Mouse (Mus musculus): ENCODE measurements around the gene Il22ra1. TPM values are rescaled to one million over a fixed set of nuclear protein-coding genes. Genes with fewer than 3 reads are reported as not detected.

Il22ra1 gene
- polyA plus RNA-seq, 1 experiment from 2014 or later, result not detected

GRCm38 (mm10) chr4:135770611-135771305 lies 42.8 kb downstream of the Il22ra1 start:
- no peak overlapping the region for H3K4me2 ChIP-seq (ENCODE audit: low read length)
- no peaks in the 10 kb centered on the region for H3K27me3 ChIP-seq (ENCODE audit: control insufficient read depth, insufficient read depth, low read depth, low read length)
- H3K36me3 ChIP-seq (ENCODE audit: control insufficient read depth, insufficient read depth, low read length), result no peaks in the 10 kb centered on the region
- H3K4me1 ChIP-seq (ENCODE audit: control insufficient read depth, insufficient read depth, low read length), result no peaks in the 10 kb centered on the region
- WGBS, result 85% methylated on average over 18 of the region's 18 CpGs
- ATAC-seq, result no peak
- H3K4me3 ChIP-seq (ENCODE audit: low read depth, low read length), result no peak overlapping the region
- H3K27ac ChIP-seq (ENCODE audit: low read length), result no peak overlapping the region
- no peak overlapping the region for H3K9ac ChIP-seq (ENCODE audit: low read depth, low read length)
- no peaks in the 10 kb centered on the region for H3K9me3 ChIP-seq (replicated peaks; ENCODE audit: control insufficient read depth, low read length, poor library complexity, severe bottlenecking)

GRCm38 (mm10) chr4:135771592-135771991 lies 43.6 kb downstream of the Il22ra1 start:
- ATAC-seq, result no peak

DNA sequence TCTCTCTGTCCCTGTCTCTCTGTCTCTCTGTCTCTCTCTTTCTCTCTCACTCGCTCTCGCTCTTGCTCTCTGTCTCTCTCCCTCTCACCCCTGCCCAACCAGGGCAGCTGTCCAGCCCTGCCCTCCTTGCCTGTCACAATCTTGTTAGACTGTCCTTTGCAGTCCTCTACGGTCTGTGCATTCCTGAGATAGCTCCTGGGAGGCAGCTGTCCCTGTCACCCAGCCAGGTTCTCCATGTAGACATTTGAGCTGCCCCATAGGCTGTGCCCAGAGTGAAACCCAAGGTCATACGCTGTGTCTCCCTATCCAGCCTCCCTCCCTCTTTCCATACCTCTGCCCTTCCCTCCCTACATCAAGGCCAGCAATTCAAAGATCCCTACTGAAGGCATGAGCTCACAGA lies 44.7 kb downstream of the Il22ra1 start:
- Histone ChIP-seq H3K27ac (ENCODE audit: low read length) (no peak overlapping the region), H3K36me3 (ENCODE audit: control insufficient read depth, insufficient read depth, low read length) (no peaks in the 10 kb centered on the region), H3K9ac (ENCODE audit: low read depth, low read length) (no peak overlapping the region), H3K4me3 (ENCODE audit: low read depth, low read length) (no peak overlapping the region), H3K4me1 (ENCODE audit: control insufficient read depth, insufficient read depth, low read length) (no peaks in the 10 kb centered on the region), H3K4me2 (ENCODE audit: low read length) (no peak overlapping the region), H3K9me3 (replicated peaks; ENCODE audit: control insufficient read depth, low read length, poor library complexity, severe bottlenecking) (no peaks in the 10 kb centered on the region), H3K27me3 (ENCODE audit: control insufficient read depth, insufficient read depth, low read depth, low read length) (no peaks in the 10 kb centered on the region)
- ATAC-seq, result no peak
- 71% methylated on average over 4 of the region's 4 CpGs for WGBS

More at GRCm38 (mm10) chr4:135771592-135771991, 43.6 kb downstream of the Il22ra1 start:
- no peak overlapping the region for H3K9ac ChIP-seq (ENCODE audit: low read depth, low read length)
- no peaks in the 10 kb centered on the region for H3K9me3 ChIP-seq (replicated peaks; ENCODE audit: control insufficient read depth, low read length, poor library complexity, severe bottlenecking)
- no peak overlapping the region for H3K4me2 ChIP-seq (ENCODE audit: low read length)
- no peaks in the 10 kb centered on the region for H3K4me1 ChIP-seq (ENCODE audit: control insufficient read depth, insufficient read depth, low read length)
- H3K27me3 ChIP-seq (ENCODE audit: control insufficient read depth, insufficient read depth, low read depth, low read length), result no peaks in the 10 kb centered on the region
- H3K4me3 ChIP-seq (ENCODE audit: low read depth, low read length), result no peak overlapping the region
- 86% methylated on average over 6 of the region's 6 CpGs for WGBS
- H3K36me3 ChIP-seq (ENCODE audit: control insufficient read depth, insufficient read depth, low read length), result no peaks in the 10 kb centered on the region
- H3K27ac ChIP-seq (ENCODE audit: low read length), result no peak overlapping the region

DNA sequence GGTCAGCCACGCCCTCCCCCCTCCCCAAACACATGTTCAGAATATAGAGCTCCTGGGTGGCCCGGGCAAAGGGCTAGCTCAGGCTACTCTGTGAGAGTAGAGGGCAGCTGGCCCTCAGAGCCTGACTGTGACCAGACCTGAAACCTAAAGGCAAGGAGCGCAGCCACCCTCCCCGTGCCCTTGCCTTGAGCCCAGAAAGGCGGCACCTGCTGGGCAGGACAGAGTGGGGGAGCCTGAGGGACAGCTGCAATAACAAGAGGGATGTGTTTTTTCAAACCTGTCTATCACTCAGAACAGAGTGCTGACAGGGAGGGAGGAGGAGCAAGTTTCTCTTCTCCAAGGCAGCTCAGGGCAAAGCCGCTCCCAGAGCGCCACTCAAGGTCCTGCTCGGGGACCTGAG lies 46.5 kb downstream of the Il22ra1 start:
- no peak for ATAC-seq
- Histone ChIP-seq H3K9me3 (replicated peaks; ENCODE audit: control insufficient read depth, low read length, poor library complexity, severe bottlenecking) (no peaks in the 10 kb centered on the region), H3K36me3 (ENCODE audit: control insufficient read depth, insufficient read depth, low read length) (no peaks in the 10 kb centered on the region), H3K4me1 (ENCODE audit: control insufficient read depth, insufficient read depth, low read length) (no peaks in the 10 kb centered on the region), H3K4me3 (ENCODE audit: low read depth, low read length) (no peak overlapping the region), H3K9ac (ENCODE audit: low read depth, low read length) (no peak overlapping the region), H3K27me3 (ENCODE audit: control insufficient read depth, insufficient read depth, low read depth, low read length) (no peaks in the 10 kb centered on the region), H3K27ac (ENCODE audit: low read length) (no peak overlapping the region), H3K4me2 (ENCODE audit: low read length) (no peak overlapping the region)
- 72% methylated on average over 8 of the region's 8 CpGs for WGBS

- Histone ChIP-seq H3K4me1 (ENCODE audit: control insufficient read depth, insufficient read depth, low read length) (no peaks in the 10 kb centered on the region), H3K9ac (ENCODE audit: low read depth, low read length) (no peak overlapping the region), H3K27me3 (ENCODE audit: control insufficient read depth, insufficient read depth, low read depth, low read length) (no peaks in the 10 kb centered on the region), H3K9me3 (replicated peaks; ENCODE audit: control insufficient read depth, low read length, poor library complexity, severe bottlenecking) (no peaks in the 10 kb centered on the region), H3K36me3 (ENCODE audit: control insufficient read depth, insufficient read depth, low read length) (no peaks in the 10 kb centered on the region), H3K4me2 (ENCODE audit: low read length) (no peak overlapping the region), H3K27ac (ENCODE audit: low read length) (no peak overlapping the region), H3K4me3 (ENCODE audit: low read depth, low read length) (no peak overlapping the region)
- 90% methylated on average over 4 of the region's 4 CpGs for WGBS
- no peak for ATAC-seq
Observed at GRCm38 (mm10) chr4:135776850-135777249, 48.9 kb downstream of the Il22ra1 start.

- no peak for ATAC-seq
- no peaks in the 10 kb centered on the region for H3K27me3 ChIP-seq (ENCODE audit: control insufficient read depth, insufficient read depth, low read depth, low read length)
- H3K27ac ChIP-seq (ENCODE audit: low read length), result no peak overlapping the region
- no peak overlapping the region for H3K4me3 ChIP-seq (ENCODE audit: low read depth, low read length)
- WGBS, result 72% methylated on average over 9 of the region's 9 CpGs
- H3K9ac ChIP-seq (ENCODE audit: low read depth, low read length), result no peak overlapping the region
- H3K4me1 ChIP-seq (ENCODE audit: control insufficient read depth, insufficient read depth, low read length), result no peaks in the 10 kb centered on the region
- H3K9me3 ChIP-seq (replicated peaks; ENCODE audit: control insufficient read depth, low read length, poor library complexity, severe bottlenecking), result no peaks in the 10 kb centered on the region
- H3K36me3 ChIP-seq (ENCODE audit: control insufficient read depth, insufficient read depth, low read length), result no peaks in the 10 kb centered on the region
- H3K4me2 ChIP-seq (ENCODE audit: low read length), result no peak overlapping the region
Observed at GRCm38 (mm10) chr4:135779661-135780060, 51.7 kb downstream of the Il22ra1 start.

DNA sequence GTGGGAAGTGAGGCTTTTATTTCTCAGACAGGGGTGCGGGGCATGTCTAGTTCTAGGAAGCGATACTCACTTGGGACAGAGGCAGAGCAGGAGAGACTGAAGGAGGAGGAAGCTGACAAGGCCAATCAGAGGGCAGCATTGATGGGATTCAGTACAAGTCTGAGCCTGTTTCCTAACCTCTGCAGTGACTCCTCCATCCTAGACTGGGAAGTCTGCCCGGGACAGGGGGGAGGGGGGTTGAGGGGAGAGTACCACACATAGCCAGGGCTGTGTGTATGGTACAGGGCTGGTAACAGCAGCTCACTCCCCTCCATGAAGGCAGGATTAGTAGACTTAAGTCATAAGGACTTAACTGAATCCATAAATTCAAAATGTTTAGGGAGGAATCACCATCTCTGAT lies 52.3 kb downstream of the Il22ra1 start:
- Histone ChIP-seq H3K36me3 (ENCODE audit: control insufficient read depth, insufficient read depth, low read length) (no peaks in the 10 kb centered on the region), H3K4me2 (ENCODE audit: low read length) (no peak overlapping the region), H3K4me3 (ENCODE audit: low read depth, low read length) (no peak overlapping the region), H3K9me3 (replicated peaks; ENCODE audit: control insufficient read depth, low read length, poor library complexity, severe bottlenecking) (no peaks in the 10 kb centered on the region), H3K9ac (ENCODE audit: low read depth, low read length) (no peak overlapping the region), H3K4me1 (ENCODE audit: control insufficient read depth, insufficient read depth, low read length) (no peaks in the 10 kb centered on the region), H3K27me3 (ENCODE audit: control insufficient read depth, insufficient read depth, low read depth, low read length) (no peaks in the 10 kb centered on the region), H3K27ac (ENCODE audit: low read length) (no peak overlapping the region)
- WGBS, result 86% methylated on average over 3 of the region's 3 CpGs
- ATAC-seq, result no peak

DNA sequence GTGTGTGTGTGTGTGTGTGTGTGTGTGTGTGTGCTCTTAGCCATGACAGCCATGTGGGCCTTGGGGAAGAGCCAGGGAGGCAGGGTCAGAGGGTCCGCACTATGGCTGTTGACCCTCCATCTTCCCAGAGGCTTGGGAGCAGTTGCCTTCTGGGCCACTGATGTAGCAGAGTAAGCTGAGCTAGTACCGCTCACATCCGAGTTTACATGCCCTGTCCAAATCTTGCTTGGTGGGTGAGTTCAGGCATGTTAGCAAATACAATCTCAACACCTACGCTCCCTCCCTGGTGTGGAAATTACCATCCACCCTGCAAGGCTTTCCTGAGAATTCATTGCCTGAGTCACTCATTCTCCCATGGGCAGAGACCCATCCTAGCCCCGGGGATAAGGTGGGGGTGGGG lies 53.3 kb downstream of the Il22ra1 start:
- H3K4me2 ChIP-seq (ENCODE audit: low read length), result no peak overlapping the region
- H3K4me3 ChIP-seq (ENCODE audit: low read depth, low read length), result no peak overlapping the region
- no peak overlapping the region for H3K9ac ChIP-seq (ENCODE audit: low read depth, low read length)
- H3K9me3 ChIP-seq (replicated peaks; ENCODE audit: control insufficient read depth, low read length, poor library complexity, severe bottlenecking), result no peaks in the 10 kb centered on the region
- H3K27me3 ChIP-seq (ENCODE audit: control insufficient read depth, insufficient read depth, low read depth, low read length), result no peaks in the 10 kb centered on the region
- ATAC-seq, result no peak
- no peaks in the 10 kb centered on the region for H3K4me1 ChIP-seq (ENCODE audit: control insufficient read depth, insufficient read depth, low read length)
- H3K36me3 ChIP-seq (ENCODE audit: control insufficient read depth, insufficient read depth, low read length), result no peaks in the 10 kb centered on the region
- H3K27ac ChIP-seq (ENCODE audit: low read length), result no peak overlapping the region
- 80% methylated on average over 5 of the region's 5 CpGs for WGBS

GRCm38 (mm10) chr4:135786581-135786980 lies 58.6 kb downstream of the Il22ra1 start:
- Histone ChIP-seq H3K4me1 (ENCODE audit: control insufficient read depth, insufficient read depth, low read length) (no peaks in the 10 kb centered on the region), H3K27ac (ENCODE audit: low read length) (no peak overlapping the region), H3K36me3 (ENCODE audit: control insufficient read depth, insufficient read depth, low read length) (no peaks in the 10 kb centered on the region), H3K9ac (ENCODE audit: low read depth, low read length) (no peak overlapping the region), H3K4me3 (ENCODE audit: low read depth, low read length) (no peak overlapping the region), H3K4me2 (ENCODE audit: low read length) (no peak overlapping the region), H3K9me3 (replicated peaks; ENCODE audit: control insufficient read depth, low read length, poor library complexity, severe bottlenecking) (no peaks in the 10 kb centered on the region), H3K27me3 (ENCODE audit: control insufficient read depth, insufficient read depth, low read depth, low read length) (no peaks in the 10 kb centered on the region)
- no peak for ATAC-seq
- 83% methylated on average over 5 of the region's 5 CpGs for WGBS
